Mouse (Mus musculus) kidney, adult 2 months (tissue): ENCODE data around the gene Jag2.

Source experiments
- CTCF ChIP-seq: fragments of 200-500 bp; conservative IDR thresholded peaks from 2 replicates; pipeline ENCODE4 v1.5.1; 2011; ENCODE audit warnings: low read depth, mild to moderate bottlenecking, control low read depth, low read length, moderate library complexity, mixed read lengths; ENCODE audit not compliant: insufficient read depth, insufficient read length
- POLR2A ChIP-seq: fragments of 200-500 bp; IDR thresholded peaks from one replicate; pipeline ENCODE4 v1.6.1; 2011; ENCODE audit warnings: low read depth, low read length, control low read depth

DNA sequence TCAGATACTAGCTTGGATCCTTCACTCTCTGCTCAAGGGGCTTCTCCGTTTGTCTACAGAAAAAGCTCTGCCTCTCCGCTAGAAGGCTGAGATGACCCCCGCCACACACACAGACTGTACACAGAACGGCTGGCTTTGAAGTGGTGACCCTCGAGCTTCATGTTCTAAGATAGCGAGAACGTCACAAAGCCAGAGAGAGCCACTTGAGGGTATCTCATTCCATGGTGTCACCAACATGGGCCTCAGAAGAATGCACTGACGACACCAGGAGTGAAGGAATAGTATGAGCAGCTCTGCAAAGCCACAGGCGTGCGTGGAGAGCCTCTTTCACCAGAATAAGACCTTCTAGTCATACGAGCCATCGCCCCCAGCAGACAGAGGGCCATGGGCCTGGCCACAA, 8.1 kb downstream of the Jag2 start:
- TF ChIP-seq CTCF (no peak), POLR2A (no peak)
